Mouse (Mus musculus): ENCODE measurements at regions not wholly inside any gene's neighbourhood (a gene's known extent, or its start where the extent isn't known, plus 50 kb on each side); places are given as distances from the start of the nearest gene placed in this dataset.

DNA sequence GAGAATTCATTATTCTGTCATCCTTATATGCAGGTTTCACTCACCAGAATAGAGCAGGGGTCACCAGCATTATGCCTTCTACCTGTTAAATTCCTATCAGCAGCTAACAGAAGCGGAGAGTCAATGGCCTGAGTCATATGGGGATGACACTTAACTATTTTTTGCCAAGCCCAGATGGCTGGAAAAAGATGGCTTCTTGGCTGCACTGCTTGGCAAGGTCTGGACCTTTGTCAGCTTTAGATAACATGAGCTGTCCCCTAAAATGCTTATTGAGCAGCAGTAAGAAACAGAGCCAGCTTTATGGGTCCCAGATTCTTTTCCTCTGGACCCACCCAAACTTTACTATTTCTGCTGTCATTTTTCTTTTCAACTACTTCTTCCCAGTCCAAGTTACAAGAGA lies 565.3 kb upstream of the Lmcd1 start:
- ATAC-seq, result no peak

DNA sequence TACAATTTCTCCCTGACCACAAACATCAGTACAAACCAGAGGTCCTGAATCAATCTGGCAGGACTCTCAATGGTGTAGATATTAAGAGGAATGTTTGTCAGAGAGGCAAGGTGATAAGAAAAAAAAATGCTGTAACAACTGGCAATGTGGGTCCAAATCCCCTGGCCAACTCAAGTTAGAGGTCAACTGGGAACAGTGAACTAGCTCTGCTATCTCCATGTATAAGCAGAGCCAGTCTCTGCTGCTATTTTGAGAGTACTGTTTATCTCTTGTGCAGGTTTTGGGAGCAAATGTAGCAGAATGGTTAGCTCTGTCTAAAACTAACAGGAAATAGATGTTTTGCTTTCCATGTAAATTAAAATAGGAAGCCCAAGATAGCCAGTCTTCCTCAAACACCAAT lies 547.6 kb upstream of the Lmcd1 start:
- Histone ChIP-seq H3K9ac (ENCODE audit: low read length) (no peak overlapping the region), H3K4me3 (ENCODE audit: low read depth, low read length) (no peak overlapping the region), H3K27me3 (replicated peaks; ENCODE audit: control insufficient read depth, insufficient read depth, low read length) (no peaks in the 10 kb centered on the region), H3K36me3 (ENCODE audit: control insufficient read depth, insufficient read depth, low read length) (no peaks in the 10 kb centered on the region), H3K27ac (ENCODE audit: low read depth, low read length) (no peak overlapping the region), H3K4me2 (ENCODE audit: low read length) (no peak overlapping the region), H3K9me3 (replicated peaks; ENCODE audit: control insufficient read depth, low read length) (no peaks in the 10 kb centered on the region), H3K4me1 (ENCODE audit: control insufficient read depth, insufficient read depth, low read length) (peaks cover 6% of the 10 kb centered on the region; the same call in 1 of the 2 replicates)
- DNase-seq (ENCODE audit: low spot score) (no peak), ATAC-seq (no peak)

More for the DNA sequence above, 565.3 kb upstream of the Lmcd1 start:
- DNase-seq (ENCODE audit: low spot score), result no peak
- Histone ChIP-seq H3K4me1 (ENCODE audit: control insufficient read depth, insufficient read depth, low read length) (no peaks in the 10 kb centered on the region), H3K36me3 (ENCODE audit: control insufficient read depth, insufficient read depth, low read length) (no peaks in the 10 kb centered on the region), H3K4me2 (ENCODE audit: low read length) (no peak overlapping the region), H3K4me3 (ENCODE audit: low read depth, low read length) (no peak overlapping the region), H3K27me3 (replicated peaks; ENCODE audit: control insufficient read depth, insufficient read depth, low read length) (no peaks in the 10 kb centered on the region), H3K27ac (ENCODE audit: low read depth, low read length) (no peak overlapping the region), H3K9ac (ENCODE audit: low read length) (no peak overlapping the region), H3K9me3 (replicated peaks; ENCODE audit: control insufficient read depth, low read length) (no peaks in the 10 kb centered on the region)
- 70% methylated on average over 1 of the region's 1 CpGs for WGBS

DNA sequence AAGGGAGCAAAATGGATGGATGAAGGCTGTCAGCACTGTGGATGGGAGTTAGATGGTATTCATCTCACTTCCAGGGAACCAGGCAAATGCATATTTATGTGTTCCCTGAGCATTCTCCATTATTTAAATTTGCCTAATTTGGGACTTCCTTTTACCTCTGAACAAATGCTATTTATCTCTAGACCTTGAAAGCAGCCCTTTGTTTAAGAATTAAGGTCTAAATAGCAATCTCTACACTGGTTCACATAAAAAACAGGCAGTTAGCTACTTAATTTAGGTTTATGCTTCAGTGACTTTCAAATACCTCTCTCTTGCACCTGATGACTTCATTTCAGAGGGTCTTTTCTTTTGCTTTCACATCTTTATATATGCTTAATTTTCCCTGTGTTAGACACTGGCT lies 543.2 kb upstream of the Lmcd1 start:
- H3K4me3 ChIP-seq (ENCODE audit: low read depth, low read length), result no peak overlapping the region
- no peak overlapping the region for H3K4me2 ChIP-seq (ENCODE audit: low read length)

DNA sequence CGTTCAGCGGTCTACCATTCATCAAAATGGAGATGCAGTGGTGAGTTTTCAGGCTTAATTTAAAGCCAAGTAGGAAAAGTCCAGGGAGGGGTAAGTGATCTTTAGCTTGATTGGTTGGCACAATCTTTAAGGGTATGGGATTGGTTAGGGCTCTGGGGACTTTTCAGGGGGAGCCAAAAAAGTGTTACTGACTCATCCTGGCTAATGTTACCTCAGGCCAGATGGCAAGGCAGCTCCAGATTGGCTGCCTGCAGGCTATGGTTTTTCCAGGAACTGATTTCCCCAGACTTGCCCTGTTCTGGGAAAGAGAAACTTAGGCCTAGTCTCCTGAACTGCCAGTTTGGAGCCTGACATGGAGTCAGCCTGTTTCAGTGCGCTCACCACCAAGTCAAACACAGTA lies 539.6 kb upstream of the Lmcd1 start:
- ATAC-seq (peak; percentile 75), DNase-seq (ENCODE audit: low spot score) (peak; percentile 71)
- H3K27me3 ChIP-seq (replicated peaks; ENCODE audit: control insufficient read depth, insufficient read depth, low read length), result no peaks in the 10 kb centered on the region
- H3K9ac ChIP-seq (ENCODE audit: low read length), result no peak overlapping the region
- H3K36me3 ChIP-seq (ENCODE audit: control insufficient read depth, insufficient read depth, low read length), result no peaks in the 10 kb centered on the region
- H3K27ac ChIP-seq (ENCODE audit: low read depth, low read length), result no peak overlapping the region
- no peaks in the 10 kb centered on the region for H3K9me3 ChIP-seq (replicated peaks; ENCODE audit: control insufficient read depth, low read length)
- no peak overlapping the region for H3K4me3 ChIP-seq (ENCODE audit: low read depth, low read length)
- peaks cover 6% of the 10 kb centered on the region; the same call in 1 of the 2 replicates for H3K4me1 ChIP-seq (ENCODE audit: control insufficient read depth, insufficient read depth, low read length)
- no peak overlapping the region for H3K4me2 ChIP-seq (ENCODE audit: low read length)
- WGBS, result 77% methylated on average over 3 of the region's 3 CpGs

More for the DNA sequence above, 543.2 kb upstream of the Lmcd1 start:
- no peaks in the 10 kb centered on the region for H3K27me3 ChIP-seq (replicated peaks; ENCODE audit: control insufficient read depth, insufficient read depth, low read length)
- peak; percentile 60 for DNase-seq (ENCODE audit: low spot score)
- peak; percentile 65 for ATAC-seq
- H3K4me1 ChIP-seq (ENCODE audit: control insufficient read depth, insufficient read depth, low read length), result peaks cover 6% of the 10 kb centered on the region; the same call in 1 of the 2 replicates
- H3K27ac ChIP-seq (ENCODE audit: low read depth, low read length), result no peak overlapping the region
- H3K9me3 ChIP-seq (replicated peaks; ENCODE audit: control insufficient read depth, low read length), result no peaks in the 10 kb centered on the region
- no peaks in the 10 kb centered on the region for H3K36me3 ChIP-seq (ENCODE audit: control insufficient read depth, insufficient read depth, low read length)
- no peak overlapping the region for H3K9ac ChIP-seq (ENCODE audit: low read length)

DNA sequence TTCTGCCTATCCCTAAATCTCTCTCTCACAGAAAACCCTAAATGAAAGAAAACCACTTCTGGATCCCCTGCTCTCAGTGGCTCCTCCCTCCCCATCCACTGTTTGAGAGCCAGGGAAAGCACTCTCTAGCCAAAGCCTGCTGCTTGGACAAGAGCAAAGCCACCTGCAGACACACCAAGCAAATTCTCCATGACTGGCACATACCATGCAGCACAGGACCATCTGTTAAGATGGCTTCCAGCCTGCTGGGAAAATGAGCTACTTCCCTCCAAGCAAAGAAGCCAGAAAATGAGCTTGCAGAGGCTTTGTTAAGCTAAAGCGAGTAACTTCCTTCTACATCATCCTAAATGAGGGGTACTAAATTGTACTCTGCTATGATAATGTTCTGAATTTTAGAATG lies 534.6 kb upstream of the Lmcd1 start:
- DNase-seq (ENCODE audit: low spot score) (peak; percentile 63), ATAC-seq (peak; percentile 40; the same call in 1 of the 2 replicates)

DNA sequence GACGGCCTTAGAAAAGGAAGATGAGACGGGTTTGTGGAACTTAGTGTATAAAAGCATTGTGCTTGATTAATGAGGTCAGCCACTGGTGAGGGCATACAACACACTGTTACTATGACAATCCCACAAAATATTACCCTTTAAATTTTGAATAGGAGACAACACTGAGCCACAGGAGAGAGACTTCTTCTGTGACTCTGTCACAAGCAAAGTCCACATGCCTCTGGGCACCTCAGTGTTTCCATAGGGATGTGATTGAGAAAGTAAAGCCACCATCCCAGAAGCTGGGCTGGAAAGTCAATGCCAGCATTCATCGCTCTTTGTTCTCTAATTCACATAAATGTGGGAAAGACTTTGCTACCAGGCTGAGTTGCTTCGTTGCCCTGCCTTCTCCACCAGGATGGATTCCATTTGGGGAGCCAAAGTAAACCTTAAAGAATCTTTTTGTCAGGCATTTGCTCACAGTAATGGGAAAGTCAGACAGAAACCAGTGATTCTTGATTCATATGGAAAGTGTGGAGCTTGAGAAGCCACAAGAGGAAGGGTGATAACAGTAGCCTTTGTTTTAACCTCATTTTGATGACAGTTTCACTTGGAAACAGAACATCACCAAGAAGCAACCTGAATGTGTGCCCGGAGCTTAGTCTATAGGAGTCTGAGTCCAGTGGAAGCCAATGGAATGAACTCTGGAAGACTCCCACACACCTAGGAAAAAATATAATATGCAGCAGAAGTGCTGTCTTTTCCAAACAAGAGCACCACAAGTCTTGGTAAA lies 491.7 kb upstream of the Lmcd1 start:
- H3K36me3 ChIP-seq (ENCODE audit: control insufficient read depth, insufficient read depth, low read length), result no peaks in the 10 kb centered on the region
- no peak for ATAC-seq
- H3K9me3 ChIP-seq (replicated peaks; ENCODE audit: control insufficient read depth, low read length), result no peaks in the 10 kb centered on the region
- no peak overlapping the region for H3K4me3 ChIP-seq (ENCODE audit: low read depth, low read length)
- no peak overlapping the region for H3K4me2 ChIP-seq (ENCODE audit: low read length)
- no peaks in the 10 kb centered on the region for H3K27me3 ChIP-seq (replicated peaks; ENCODE audit: control insufficient read depth, insufficient read depth, low read length)
- no peaks in the 10 kb centered on the region for H3K4me1 ChIP-seq (ENCODE audit: control insufficient read depth, insufficient read depth, low read length)
- no peak overlapping the region for H3K27ac ChIP-seq (ENCODE audit: low read depth, low read length)
- no peak overlapping the region for H3K9ac ChIP-seq (ENCODE audit: low read length)
- WGBS, result 79% methylated on average over 5 of the region's 5 CpGs
- no peak for DNase-seq (ENCODE audit: low spot score)

More for the DNA sequence above, 534.6 kb upstream of the Lmcd1 start:
- WGBS, result 77% methylated on average over 1 of the region's 1 CpGs
- H3K9me3 ChIP-seq (replicated peaks; ENCODE audit: control insufficient read depth, low read length), result no peaks in the 10 kb centered on the region
- no peak overlapping the region for H3K4me2 ChIP-seq (ENCODE audit: low read length)
- H3K27ac ChIP-seq (ENCODE audit: low read depth, low read length), result no peak overlapping the region
- H3K4me1 ChIP-seq (ENCODE audit: control insufficient read depth, insufficient read depth, low read length), result no peaks in the 10 kb centered on the region
- no peak overlapping the region for H3K4me3 ChIP-seq (ENCODE audit: low read depth, low read length)
- no peaks in the 10 kb centered on the region for H3K36me3 ChIP-seq (ENCODE audit: control insufficient read depth, insufficient read depth, low read length)
- no peak overlapping the region for H3K9ac ChIP-seq (ENCODE audit: low read length)
- no peaks in the 10 kb centered on the region for H3K27me3 ChIP-seq (replicated peaks; ENCODE audit: control insufficient read depth, insufficient read depth, low read length)

DNA sequence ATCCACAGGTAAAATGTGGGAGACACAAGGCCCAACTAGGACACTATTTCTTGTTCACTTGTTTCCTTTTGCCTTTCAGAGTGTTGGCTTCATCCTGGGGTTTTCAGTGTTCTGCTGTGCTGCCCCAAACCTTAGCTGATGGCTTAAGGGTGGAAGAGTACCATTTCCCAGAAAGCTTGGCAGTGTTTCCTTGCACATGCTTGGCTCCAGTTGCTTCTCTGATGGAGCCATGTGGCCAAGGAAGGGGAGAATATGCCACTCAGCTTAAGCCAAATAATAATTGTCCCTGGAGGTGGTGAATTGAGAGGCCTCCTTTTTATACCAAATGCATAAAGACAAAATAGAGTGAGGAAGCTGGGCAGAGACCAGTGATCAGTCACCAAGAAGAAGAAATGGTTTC lies 464.9 kb upstream of the Lmcd1 start:
- ATAC-seq, result no peak
- Histone ChIP-seq H3K4me3 (ENCODE audit: low read depth, low read length) (no peak overlapping the region), H3K36me3 (ENCODE audit: control insufficient read depth, insufficient read depth, low read length) (no peaks in the 10 kb centered on the region), H3K4me2 (ENCODE audit: low read length) (no peak overlapping the region), H3K9me3 (replicated peaks; ENCODE audit: control insufficient read depth, low read length) (0 out of 2 replicates have a peak, but pooled peaks cover 2% of the 10 kb centered on the region), H3K27me3 (replicated peaks; ENCODE audit: control insufficient read depth, insufficient read depth, low read length) (no peaks in the 10 kb centered on the region), H3K27ac (ENCODE audit: low read depth, low read length) (no peak overlapping the region), H3K9ac (ENCODE audit: low read length) (no peak overlapping the region), H3K4me1 (ENCODE audit: control insufficient read depth, insufficient read depth, low read length) (no peaks in the 10 kb centered on the region)
- DNase-seq (ENCODE audit: low spot score), result no peak

DNA sequence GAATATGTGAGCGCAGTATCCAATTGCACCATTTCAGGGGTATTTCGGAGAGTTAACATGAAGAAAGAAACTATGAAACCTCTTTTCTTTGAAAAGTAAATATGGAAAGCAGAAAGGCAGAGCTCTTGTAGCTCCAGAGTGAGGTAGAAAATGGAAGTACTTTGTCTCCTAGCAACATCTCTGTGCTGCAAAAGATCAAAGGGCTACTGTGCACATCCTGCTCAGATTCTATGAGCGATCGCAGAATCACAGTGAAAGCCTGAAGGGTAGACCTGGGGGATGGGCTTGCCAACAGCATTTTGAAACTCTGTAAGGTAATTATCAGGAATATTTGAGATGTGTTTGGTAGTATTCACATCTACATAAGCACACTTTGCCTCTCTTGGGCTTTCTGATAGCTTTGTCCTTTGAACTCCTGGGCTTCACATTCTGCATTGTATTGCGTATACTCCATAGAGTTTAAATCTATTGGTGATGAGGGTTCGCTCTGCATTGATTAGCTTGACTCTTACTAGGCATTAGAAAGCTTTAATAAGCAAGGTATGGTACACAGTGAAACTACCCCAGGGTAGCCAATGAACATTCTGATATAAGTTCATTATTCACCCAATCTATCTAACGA lies 459.5 kb upstream of the Lmcd1 start:
- Histone ChIP-seq H3K9ac (ENCODE audit: low read length) (no peak overlapping the region), H3K27me3 (replicated peaks; ENCODE audit: control insufficient read depth, insufficient read depth, low read length) (no peaks in the 10 kb centered on the region), H3K4me3 (ENCODE audit: low read depth, low read length) (no peak overlapping the region), H3K4me2 (ENCODE audit: low read length) (no peak overlapping the region), H3K4me1 (ENCODE audit: control insufficient read depth, insufficient read depth, low read length) (no peaks in the 10 kb centered on the region), H3K27ac (ENCODE audit: low read depth, low read length) (no peak overlapping the region), H3K9me3 (replicated peaks; ENCODE audit: control insufficient read depth, low read length) (0 out of 2 replicates have a peak, but pooled peaks cover 2% of the 10 kb centered on the region), H3K36me3 (ENCODE audit: control insufficient read depth, insufficient read depth, low read length) (no peaks in the 10 kb centered on the region)
- peak; percentile 56 for DNase-seq (ENCODE audit: low spot score)
- peak; percentile 52; the same call in 1 of the 2 replicates for ATAC-seq
- 81% methylated on average over 7 of the region's 7 CpGs for WGBS

DNA sequence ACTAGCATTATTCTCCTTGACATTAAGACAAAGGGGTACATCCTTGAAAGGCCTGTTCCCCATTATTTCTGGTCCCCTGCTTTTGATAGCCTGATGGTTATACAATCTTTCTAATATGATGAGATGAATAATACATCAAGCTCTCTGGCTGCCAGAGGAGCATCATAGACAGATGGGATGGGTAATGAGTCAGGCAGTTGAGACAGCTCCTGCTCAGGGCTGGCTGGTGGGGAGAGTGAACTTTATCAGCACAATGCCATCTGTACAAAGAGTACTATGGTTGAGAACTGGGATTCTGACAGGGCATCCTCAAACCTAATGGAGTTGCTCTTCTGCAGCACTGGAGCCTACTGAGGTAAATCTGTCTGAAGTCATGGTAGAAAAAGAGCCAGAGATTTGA lies 458.4 kb upstream of the Lmcd1 start:
- H3K36me3 ChIP-seq (ENCODE audit: control insufficient read depth, insufficient read depth, low read length), result no peaks in the 10 kb centered on the region
- no peaks in the 10 kb centered on the region for H3K4me1 ChIP-seq (ENCODE audit: control insufficient read depth, insufficient read depth, low read length)
- no peak overlapping the region for H3K9ac ChIP-seq (ENCODE audit: low read length)
- no peak overlapping the region for H3K27ac ChIP-seq (ENCODE audit: low read depth, low read length)
- 0 out of 2 replicates have a peak, but pooled peaks cover 2% of the 10 kb centered on the region for H3K9me3 ChIP-seq (replicated peaks; ENCODE audit: control insufficient read depth, low read length)
- DNase-seq (ENCODE audit: low spot score) (no peak), ATAC-seq (no peak)
- H3K4me3 ChIP-seq (ENCODE audit: low read depth, low read length), result no peak overlapping the region
- no peaks in the 10 kb centered on the region for H3K27me3 ChIP-seq (replicated peaks; ENCODE audit: control insufficient read depth, insufficient read depth, low read length)
- H3K4me2 ChIP-seq (ENCODE audit: low read length), result no peak overlapping the region

All from forebrain, embryonic 14.5 days (tissue).